Mouse (Mus musculus) bone marrow macrophage, adult 2 months (primary cell): ENCODE results near the gene Chn2. TPM values are rescaled to one million over a fixed set of nuclear protein-coding genes. Genes with fewer than 3 reads are reported as not detected.

Source experiments
- H3K27ac ChIP-seq: 2 replicates; pipeline ENCODE4 v1.5.1; 2012; ENCODE audit warnings: low read depth, low read length; ENCODE audit not compliant: insufficient read depth
- H3K4me1 ChIP-seq: 2 replicates; pipeline ENCODE4 v1.6.1; 2012; ENCODE audit warnings: low read length; ENCODE audit not compliant: control insufficient read depth, insufficient read depth
- H3K4me3 ChIP-seq: 2 replicates; pipeline ENCODE4 v1.5.1; 2012; ENCODE audit warnings: mild to moderate bottlenecking, low read length, moderate library complexity; ENCODE audit not compliant: insufficient read depth
- CTCF ChIP-seq: IDR thresholded peaks from 2 replicates; pipeline ENCODE4 v1.5.1; 2012; ENCODE audit warnings: low read depth, mild to moderate bottlenecking, low read length, moderate library complexity
- POLR2A ChIP-seq: IDR thresholded peaks from 2 replicates; pipeline ENCODE4 v1.6.1; 2012; ENCODE audit warnings: mild to moderate bottlenecking, low read depth, low read length, borderline replicate concordance
- polyA plus RNA-seq: library from polyadenylated mRNA; stranded (reverse); fragments of >200 nt; gene quantifications from 2 replicates; pipeline ENCODE4 v1.2.4, GENCODE M21; 2012; ENCODE audit not compliant: missing spikeins, insufficient read depth, insufficient read length

Gene Chn2
- polyA plus RNA-seq, 1 experiment: 9.5 TPM

GRCm38 (mm10) chr6:54052666-54053065, 13.3 kb downstream of the Chn2 start:
- H3K4me1 ChIP-seq: peaks cover 27% of the 10 kb centered on the region
- H3K27ac ChIP-seq: no peak overlapping the region
- no peak overlapping the region for H3K4me3 ChIP-seq
- TF ChIP-seq CTCF (no peak), POLR2A (no peak)

GRCm38 (mm10) chr6:54053316-54053715, 14.0 kb downstream of the Chn2 start:
- no peak overlapping the region for H3K27ac ChIP-seq
- no peak overlapping the region for H3K4me3 ChIP-seq
- TF ChIP-seq POLR2A (no peak), CTCF (no peak)
- peaks cover 26% of the 10 kb centered on the region for H3K4me1 ChIP-seq

- H3K27ac ChIP-seq: no peak overlapping the region
- no peak for TF ChIP-seq CTCF
- TF ChIP-seq POLR2A: no peak
- H3K4me3 ChIP-seq: no peak overlapping the region
- H3K4me1 ChIP-seq: peaks cover 22% of the 10 kb centered on the region
Measured at GRCm38 (mm10) chr6:54055387-54055786, 16.0 kb downstream of the Chn2 start.

- no peak overlapping the region for H3K27ac ChIP-seq
Measured at GRCm38 (mm10) chr6:54056548-54057532, 17.5 kb downstream of the Chn2 start.

GRCm38 (mm10) chr6:54057661-54058060, 18.3 kb downstream of the Chn2 start:
- Histone ChIP-seq H3K4me1 (peaks cover 22% of the 10 kb centered on the region), H3K27ac (no peak overlapping the region), H3K4me3 (no peak overlapping the region)
- TF ChIP-seq POLR2A (no peak), CTCF (no peak)

More at GRCm38 (mm10) chr6:54056548-54057532, 17.5 kb downstream of the Chn2 start:
- peaks cover 22% of the 10 kb centered on the region for H3K4me1 ChIP-seq
- H3K4me3 ChIP-seq: peak overlapping the region; percentile 14; the same call in 1 of the 2 replicates
- TF ChIP-seq POLR2A (no peak), CTCF (no peak)

- H3K27ac ChIP-seq: no peak overlapping the region
- peaks cover 22% of the 10 kb centered on the region for H3K4me1 ChIP-seq
- no peak for TF ChIP-seq CTCF
- no peak for TF ChIP-seq POLR2A
- H3K4me3 ChIP-seq: no peak overlapping the region
Measured at GRCm38 (mm10) chr6:54058837-54059236, 19.5 kb downstream of the Chn2 start.

- H3K27ac ChIP-seq: no peak overlapping the region
- H3K4me1 ChIP-seq: peaks cover 22% of the 10 kb centered on the region
- TF ChIP-seq CTCF (no peak), POLR2A (no peak)
- H3K4me3 ChIP-seq: no peak overlapping the region
Measured at GRCm38 (mm10) chr6:54060258-54060657, 20.9 kb downstream of the Chn2 start.

- no peak overlapping the region for H3K4me3 ChIP-seq
- no peak overlapping the region for H3K27ac ChIP-seq
- TF ChIP-seq POLR2A: no peak
- no peak for TF ChIP-seq CTCF
- H3K4me1 ChIP-seq: peaks cover 13% of the 10 kb centered on the region
Measured at GRCm38 (mm10) chr6:54061375-54061774, 22.0 kb downstream of the Chn2 start.

GRCm38 (mm10) chr6:54063878-54064277, 24.5 kb downstream of the Chn2 start:
- no peak overlapping the region for H3K4me3 ChIP-seq
- peaks cover 4% of the 10 kb centered on the region for H3K4me1 ChIP-seq
- H3K27ac ChIP-seq: no peak overlapping the region
- TF ChIP-seq POLR2A: no peak
- no peak for TF ChIP-seq CTCF

- H3K27ac ChIP-seq: no peak overlapping the region
- TF ChIP-seq CTCF: no peak
- no peak for TF ChIP-seq POLR2A
- H3K4me3 ChIP-seq: no peak overlapping the region
- H3K4me1 ChIP-seq: 0 out of 2 replicates have a peak, but pooled peaks cover 2% of the 10 kb centered on the region
Measured at GRCm38 (mm10) chr6:54067380-54067779, 28.0 kb downstream of the Chn2 start.
